Mouse (Mus musculus) ES-E14 (cell line): Measurements from ENCODE around the gene Steap4. TPM values are rescaled to one million over a fixed set of nuclear protein-coding genes. Genes with fewer than 3 reads are reported as not detected.

ENCODE experiments used
- DNase-seq: peaks from one replicate; pipeline ENCODE4 v3.0.0-alpha.2; 2013; ENCODE audit warnings: low read depth, low spot score
- H3K27ac ChIP-seq: 2 replicates; pipeline ENCODE4 v1.5.1; 2012; ENCODE audit warnings: low read depth, mild to moderate bottlenecking, low read length, moderate library complexity, mixed read lengths; ENCODE audit not compliant: poor library complexity, insufficient read depth, severe bottlenecking
- H3K36me3 ChIP-seq: 2 replicates; pipeline ENCODE4 v1.6.1; 2012; ENCODE audit warnings: mild to moderate bottlenecking, low read length, moderate library complexity, mixed read lengths; ENCODE audit not compliant: control insufficient read depth, poor library complexity, insufficient read depth, severe bottlenecking
- H3K4me1 ChIP-seq, 2 experiments: fragments of 150-350 bp in 1 of 2; sonication (generic) in 1 of 2; 2 replicates each; pipeline ENCODE4 v1.6.1; 2012; ENCODE audit warnings: low read length in 2 of 2, mild to moderate bottlenecking in 1 of 2, mixed read lengths in 1 of 2; ENCODE audit not compliant: control insufficient read depth in 2 of 2, insufficient read depth in 2 of 2, poor library complexity in 1 of 2
- H3K4me3 ChIP-seq, 2 experiments: fragments of 150-350 bp in 1 of 2; sonication (generic) in 1 of 2; 2 replicates each; pipeline ENCODE4 v1.5.1; 2012; ENCODE audit warnings: low read length in 2 of 2, low read depth in 1 of 2, mild to moderate bottlenecking in 1 of 2, mixed read lengths in 1 of 2; ENCODE audit not compliant: insufficient read depth in 1 of 2, poor library complexity in 1 of 2, severe bottlenecking in 1 of 2
- H3K9ac ChIP-seq: 2 replicates; pipeline ENCODE4 v1.6.1; 2012; ENCODE audit warnings: low read depth, mild to moderate bottlenecking, low read length, mixed read lengths; ENCODE audit not compliant: poor library complexity, insufficient read depth, severe bottlenecking
- H3K9me3 ChIP-seq: fragments of 150-350 bp; sonication (generic); 2 replicates; pipeline ENCODE4 v1.6.1; 2012; ENCODE audit warnings: low read depth, mild to moderate bottlenecking, low read length; ENCODE audit not compliant: control insufficient read depth, insufficient read depth
- CHD2 ChIP-seq: IDR thresholded peaks from 2 replicates; pipeline ENCODE4 v1.6.1; 2014; ENCODE audit warnings: mild to moderate bottlenecking, low read depth, low read length, inconsistent platforms
- HCFC1 ChIP-seq: IDR thresholded peaks from 2 replicates; pipeline ENCODE4 v1.6.1; 2012; ENCODE audit warnings: low read length, inconsistent platforms, borderline replicate concordance; ENCODE audit not compliant: insufficient read depth
- MAFK ChIP-seq: IDR thresholded peaks from 2 replicates; pipeline ENCODE4 v1.6.1; 2014; ENCODE audit warnings: mild to moderate bottlenecking, low read depth, low read length, inconsistent platforms; ENCODE audit not compliant: insufficient read depth
- ZC3H11A ChIP-seq: IDR thresholded peaks from 2 replicates; pipeline ENCODE4 v1.6.1; 2012; ENCODE audit warnings: low read depth, mild to moderate bottlenecking, inconsistent platforms, low read length, borderline replicate concordance
- ZNF384 ChIP-seq: IDR thresholded peaks from 2 replicates; pipeline ENCODE4 v1.6.1; 2012; ENCODE audit warnings: low read depth, low read length, inconsistent platforms
- in situ Hi-C, 2 experiments: fragments of 600-800 bp; cut with MboI; formaldehyde crosslinking; loops; one replicate each; pipeline ENCODE4 v1.15.1; 2025; ENCODE audit warnings: low sequenced_read_pairs in 2 of 2, inconsistent platforms in 1 of 2; ENCODE audit not compliant: unreplicated experiment in 2 of 2
- total RNA-seq: library from RNA; depleted of rRNA; stranded (reverse); fragments of 300-350 nt; gene quantifications from 2 replicates; pipeline ENCODE4 v1.2.3, GENCODE M21; 2012

The Steap4 gene
- total RNA-seq, 1 experiment = 0.67 TPM

- no peak overlapping the region for H3K9ac ChIP-seq
- H3K4me3 ChIP-seq = no peak overlapping the region
- in situ Hi-C loops = no loop called here
- DNase-seq = no peak
- no peaks in the 10 kb centered on the region for H3K4me1 ChIP-seq
- 0 out of 2 replicates have a peak, but pooled peaks cover 6% of the 10 kb centered on the region for H3K9me3 ChIP-seq
- no peaks in the 10 kb centered on the region for H3K36me3 ChIP-seq
- TF ChIP-seq ZNF384 = no peak
- TF ChIP-seq HCFC1 = no peak
- no peak overlapping the region for H3K27ac ChIP-seq
Observed at GRCm38 (mm10) chr5:7933933-7934675, 26.2 kb upstream of the Steap4 start.

- H3K9ac ChIP-seq = no peak overlapping the region
- H3K27ac ChIP-seq = no peak overlapping the region
- no peak for DNase-seq
- in situ Hi-C loops = no loop called here
- H3K9me3 ChIP-seq = no peaks in the 10 kb centered on the region
- TF ChIP-seq HCFC1 (no peak), CHD2 (no peak), MAFK (no peak), ZC3H11A (no peak), ZNF384 (no peak)
- H3K4me1 ChIP-seq = no peaks in the 10 kb centered on the region
- no peak overlapping the region for H3K4me3 ChIP-seq
- H3K36me3 ChIP-seq = no peaks in the 10 kb centered on the region
Observed at GRCm38 (mm10) chr5:7954838-7955237, 5.4 kb upstream of the Steap4 start.

- H3K4me3 ChIP-seq = no peak overlapping the region
- in situ Hi-C loops = no loop called here
- H3K9ac ChIP-seq = no peak overlapping the region
- no peak overlapping the region for H3K27ac ChIP-seq
- H3K4me1 ChIP-seq = no peaks in the 10 kb centered on the region
- no peak for TF ChIP-seq CHD2
- no peak for TF ChIP-seq MAFK
- no peak for TF ChIP-seq ZC3H11A
- TF ChIP-seq HCFC1 = no peak
- TF ChIP-seq ZNF384 = no peak
- DNase-seq = no peak
- no peaks in the 10 kb centered on the region for H3K9me3 ChIP-seq
- H3K36me3 ChIP-seq = no peaks in the 10 kb centered on the region
Observed at GRCm38 (mm10) chr5:7955371-7955966, 4.8 kb upstream of the Steap4 start.

- no peaks in the 10 kb centered on the region for H3K9me3 ChIP-seq
- no peak overlapping the region for H3K4me3 ChIP-seq
- no peak for TF ChIP-seq CHD2
- no peak for TF ChIP-seq ZNF384
- TF ChIP-seq HCFC1 = no peak
- no peak for TF ChIP-seq MAFK
- no peak for TF ChIP-seq ZC3H11A
- in situ Hi-C loops = no loop called here
- H3K36me3 ChIP-seq = no peaks in the 10 kb centered on the region
- H3K27ac ChIP-seq = no peak overlapping the region
- no peak overlapping the region for H3K9ac ChIP-seq
- no peaks in the 10 kb centered on the region for H3K4me1 ChIP-seq
- no peak for DNase-seq
Observed at GRCm38 (mm10) chr5:7958061-7958460, 2.2 kb upstream of the Steap4 start.
